Mouse (Mus musculus): ENCODE results near the gene Olfr1167.
"Not testable (repeated sequence)": the region's sequence is repeated elsewhere in the genome, so short reads cannot be mapped to it uniquely, and the experiment has no call there.

Gene Olfr1167

DNA sequence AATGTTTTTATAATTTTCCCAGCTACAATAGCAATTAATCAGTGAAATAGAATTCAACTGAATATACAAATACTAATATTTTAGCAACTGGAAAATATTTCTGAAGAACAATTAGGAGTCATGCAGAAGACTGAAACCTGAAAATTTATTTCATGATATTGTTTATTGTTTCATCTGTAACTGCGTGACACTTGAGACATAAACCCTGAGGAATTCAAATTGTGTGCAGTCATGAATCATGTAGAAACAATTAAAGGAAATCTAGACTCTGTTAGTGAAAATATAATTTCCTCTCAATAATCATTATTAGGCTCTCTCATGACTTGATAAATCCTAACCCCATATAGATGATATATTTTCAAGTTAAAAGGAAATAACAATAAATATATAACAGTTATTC lies at the start of gene Olfr1167:
Olfr1167 (minus strand) TSS at position 101 of the 400 bp plus-strand sequence.
- not testable (repeated sequence) for DNase-seq (ENCODE audit: low read depth)

DNA sequence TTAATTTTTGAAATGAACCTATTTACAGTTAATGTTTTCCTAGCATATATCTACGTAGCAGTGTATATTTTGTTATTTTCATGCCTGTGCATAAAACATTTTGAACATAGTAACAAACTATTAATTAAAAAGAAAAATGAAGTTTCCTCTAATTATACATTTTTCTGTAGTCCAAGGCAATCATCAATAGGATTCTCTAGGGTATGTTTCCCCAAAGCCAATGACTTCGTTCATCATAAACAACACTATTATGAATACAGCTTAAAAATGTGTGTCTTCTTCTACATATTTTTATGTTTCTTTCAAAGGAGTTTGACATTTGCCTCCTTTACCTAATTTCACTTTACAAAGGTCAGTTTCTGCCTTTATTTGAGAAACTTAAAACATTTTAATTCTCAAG lies 26.6 kb upstream of the Olfr1167 start, which contains the start of gene Olfr1168:
Olfr1168 (plus strand) TSS at position 301 of the 400 bp plus-strand sequence.
- no peak for DNase-seq (ENCODE audit: low read depth)

DNA sequence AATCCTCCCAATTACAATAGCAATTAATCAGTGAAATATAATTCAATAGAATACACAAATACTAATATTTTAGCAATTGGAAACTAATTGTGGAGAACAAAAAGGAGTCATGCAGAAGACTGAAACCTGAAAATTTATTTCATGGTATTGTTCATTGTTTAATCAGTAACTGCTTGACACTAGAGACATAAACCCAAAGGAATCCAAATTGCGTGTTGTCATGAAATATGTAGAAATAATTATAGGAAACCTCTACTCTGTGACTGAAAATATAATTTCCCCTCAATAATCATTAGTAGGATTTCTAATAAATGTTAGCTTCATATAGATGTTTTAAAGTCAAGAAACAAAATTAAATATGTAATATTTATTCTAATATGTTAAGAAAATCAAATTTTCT lies 26.8 kb downstream of the Olfr1167 start, which contains the start of gene Olfr1166:
Olfr1166 (minus strand) TSS at position 101 of the 400 bp plus-strand sequence.
- no peak for DNase-seq (ENCODE audit: low read depth)
